Mouse (Mus musculus) bone marrow, adult 2 months (tissue): Measurements from ENCODE around the gene Odaph.

Experiments used
- CTCF ChIP-seq: fragments of 200-500 bp; IDR thresholded peaks from 2 replicates; pipeline ENCODE4 v1.5.1; 2011; ENCODE audit warnings: low read length, control low read depth; ENCODE audit not compliant: control insufficient read depth, insufficient read depth
- POLR2A ChIP-seq: fragments of 200-500 bp; IDR thresholded peaks from 2 replicates; pipeline ENCODE4 v1.6.1; 2011; ENCODE audit warnings: low read depth, mild to moderate bottlenecking, control low read depth, low read length, borderline replicate concordance; ENCODE audit not compliant: control insufficient read depth

GRCm38 (mm10) chr5:91962639-91963440, 24.4 kb upstream of the Odaph start, which contains the start of gene Rchy1:
- TF ChIP-seq CTCF = no peak
- TF ChIP-seq POLR2A = peak; percentile 72
